Mouse (Mus musculus): ENCODE measurements around the gene Cacna1i. TPM values are rescaled to one million over a fixed set of nuclear protein-coding genes. Genes with fewer than 3 reads are reported as not detected.

Cacna1i gene
- total and polyA plus RNA-seq, 2 experiments from 2014 or later: 0.58 to 11.1 TPM

DNA sequence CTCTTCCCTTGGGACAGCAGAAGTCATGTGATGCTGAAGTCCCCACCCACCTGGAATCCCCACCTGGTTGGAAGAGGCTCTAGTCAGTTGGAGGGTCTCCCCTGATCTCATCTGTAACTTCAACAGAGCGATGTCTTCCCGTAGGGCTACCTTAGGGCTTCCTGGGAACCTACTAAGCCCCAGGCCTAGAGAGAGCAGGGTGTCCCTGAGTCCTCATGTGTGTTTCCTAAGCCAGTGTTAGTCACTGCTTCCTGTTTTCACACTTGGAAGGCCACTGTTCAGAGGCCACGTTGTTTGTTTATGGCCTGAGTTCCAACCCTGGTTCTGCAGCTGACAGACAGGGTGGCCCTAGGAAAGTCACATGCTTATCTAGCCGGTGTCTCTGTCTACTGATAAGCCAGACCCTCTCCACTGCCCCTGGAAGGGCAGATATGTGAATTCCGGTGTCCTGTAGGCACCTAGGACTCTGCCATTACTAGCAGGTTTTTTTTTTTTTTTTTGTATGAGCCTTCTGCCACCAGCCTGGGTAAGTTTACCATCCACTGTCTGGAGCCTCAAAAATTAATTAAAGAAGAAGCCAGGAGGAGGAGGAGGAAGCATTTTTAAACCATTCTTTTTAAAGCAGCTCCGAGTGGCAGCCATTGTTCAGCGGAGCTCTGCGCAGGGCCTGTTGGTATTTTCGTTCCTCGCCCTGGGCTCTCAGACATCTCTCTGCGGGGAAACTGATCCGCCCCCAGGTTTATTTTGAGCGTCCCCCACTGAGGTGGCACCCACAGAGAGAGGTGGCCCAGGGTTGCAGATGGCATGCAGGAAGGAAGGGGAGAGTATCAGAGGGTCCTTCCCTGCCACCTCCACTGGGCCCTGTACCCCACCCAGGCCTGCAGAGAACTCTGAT is 77.0 kb downstream of the Cacna1i start:
- WGBS: 64% methylated on average over 13 of the region's 13 CpGs
- no peaks in the 10 kb centered on the region for H3K9me3 ChIP-seq (ENCODE audit: low read length)
- no peak overlapping the region for H3K4me2 ChIP-seq (ENCODE audit: low read depth)
- H3K9ac ChIP-seq: no peak overlapping the region
- no peaks in the 10 kb centered on the region for H3K27me3 ChIP-seq (ENCODE audit: insufficient read depth, low read length)
- H3K36me3 ChIP-seq (ENCODE audit: insufficient read depth): no peaks in the 10 kb centered on the region
- no peak for DNase-seq
- H3K4me3 ChIP-seq (ENCODE audit: low read depth, low read length): no peak overlapping the region
- no peak for ATAC-seq
- no peak overlapping the region for H3K27ac ChIP-seq (ENCODE audit: low read depth, low read length)
- TF ChIP-seq CTCF (IDR thresholded peaks at IDR 0.05; ENCODE audit: low read depth): no peak
- no peaks in the 10 kb centered on the region for H3K4me1 ChIP-seq (ENCODE audit: insufficient read depth)

DNA sequence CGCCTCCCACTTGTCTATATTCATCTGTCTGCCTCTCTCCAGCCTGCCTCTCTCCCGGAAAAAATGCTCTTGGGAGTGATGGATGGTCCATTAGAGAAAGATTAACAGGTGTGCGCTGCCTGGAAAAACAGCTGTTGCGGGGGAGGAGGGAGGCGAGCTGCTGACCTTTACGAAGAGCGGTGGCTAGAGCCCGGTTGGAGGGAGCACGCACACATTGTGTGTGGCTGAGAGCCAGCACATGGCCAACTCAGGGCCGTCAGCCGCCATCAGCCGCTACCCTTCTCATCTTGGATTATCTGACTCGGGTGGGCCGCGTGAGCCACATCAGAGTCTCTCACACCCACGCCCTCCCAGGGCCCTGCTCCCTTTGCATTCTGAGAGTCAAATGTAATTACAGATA is 79.9 kb downstream of the Cacna1i start:
- no peaks in the 10 kb centered on the region; the same call in 1 of the 2 replicates for H3K36me3 ChIP-seq (ENCODE audit: insufficient read depth)
- H3K27ac ChIP-seq (ENCODE audit: low read depth, low read length): no peak overlapping the region
- 45% methylated on average over 16 of the region's 16 CpGs for WGBS
- ATAC-seq (no peak), DNase-seq (no peak)
- H3K27me3 ChIP-seq (ENCODE audit: insufficient read depth, low read length): no peaks in the 10 kb centered on the region
- no peak overlapping the region for H3K9ac ChIP-seq
- no peaks in the 10 kb centered on the region for H3K9me3 ChIP-seq (ENCODE audit: low read length)
- H3K4me2 ChIP-seq (ENCODE audit: low read depth): no peak overlapping the region
- H3K4me1 ChIP-seq (ENCODE audit: insufficient read depth): no peaks in the 10 kb centered on the region
- no peak overlapping the region for H3K4me3 ChIP-seq (ENCODE audit: low read depth, low read length)
- TF ChIP-seq CTCF (IDR thresholded peaks at IDR 0.05; ENCODE audit: low read depth): no peak

DNA sequence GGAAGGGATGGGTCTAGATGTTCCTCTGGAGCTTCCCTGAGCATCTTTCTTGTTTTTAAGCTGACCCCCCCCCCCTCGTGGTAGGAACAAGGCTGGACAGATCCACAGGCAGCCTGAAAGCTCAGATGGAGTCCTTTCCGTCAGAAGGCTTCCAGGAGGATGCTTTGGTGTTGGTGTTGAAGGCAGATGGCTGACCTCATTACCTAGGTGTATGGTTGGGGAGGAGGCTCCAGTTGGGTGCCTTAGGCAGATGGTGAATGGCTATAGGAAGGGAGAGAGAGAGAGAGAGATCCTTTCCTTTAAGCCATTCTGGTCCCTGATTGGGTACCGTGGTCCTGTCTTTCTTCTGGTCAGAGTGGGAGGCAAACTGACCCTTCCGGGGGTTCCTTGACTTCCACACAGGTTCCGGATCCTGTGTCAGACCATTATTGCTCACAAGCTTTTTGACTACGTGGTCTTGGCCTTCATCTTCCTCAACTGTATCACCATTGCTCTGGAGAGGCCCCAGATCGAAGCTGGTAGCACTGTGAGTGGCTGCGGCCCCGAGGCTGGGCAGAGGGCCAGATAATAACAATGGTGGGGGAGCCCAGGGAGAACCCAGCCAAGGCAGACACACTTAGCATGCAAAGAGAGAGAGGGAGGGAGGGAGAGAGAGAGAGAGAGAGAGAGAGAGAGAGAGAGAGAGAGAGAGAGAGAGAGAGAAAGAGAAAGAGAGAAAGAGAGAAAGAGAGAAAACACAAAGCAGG is 86.4 kb downstream of the Cacna1i start:
- H3K36me3 ChIP-seq (ENCODE audit: insufficient read depth): peaks cover 12% of the 10 kb centered on the region; the same call in 1 of the 2 replicates
- H3K4me2 ChIP-seq (ENCODE audit: low read depth): no peak overlapping the region
- ATAC-seq: peak; percentile 66; the same call in 1 of the 2 replicates
- H3K27me3 ChIP-seq (ENCODE audit: insufficient read depth, low read length): no peaks in the 10 kb centered on the region
- DNase-seq: peak; percentile 48
- no peak overlapping the region for H3K9ac ChIP-seq
- H3K4me3 ChIP-seq (ENCODE audit: low read depth, low read length): no peak overlapping the region
- no peak overlapping the region for H3K27ac ChIP-seq (ENCODE audit: low read depth, low read length)
- no peaks in the 10 kb centered on the region for H3K9me3 ChIP-seq (ENCODE audit: low read length)
- no peak for TF ChIP-seq CTCF (IDR thresholded peaks at IDR 0.05; ENCODE audit: low read depth)
- 52% methylated on average over 9 of the region's 9 CpGs for WGBS
- H3K4me1 ChIP-seq (ENCODE audit: insufficient read depth): no peaks in the 10 kb centered on the region

DNA sequence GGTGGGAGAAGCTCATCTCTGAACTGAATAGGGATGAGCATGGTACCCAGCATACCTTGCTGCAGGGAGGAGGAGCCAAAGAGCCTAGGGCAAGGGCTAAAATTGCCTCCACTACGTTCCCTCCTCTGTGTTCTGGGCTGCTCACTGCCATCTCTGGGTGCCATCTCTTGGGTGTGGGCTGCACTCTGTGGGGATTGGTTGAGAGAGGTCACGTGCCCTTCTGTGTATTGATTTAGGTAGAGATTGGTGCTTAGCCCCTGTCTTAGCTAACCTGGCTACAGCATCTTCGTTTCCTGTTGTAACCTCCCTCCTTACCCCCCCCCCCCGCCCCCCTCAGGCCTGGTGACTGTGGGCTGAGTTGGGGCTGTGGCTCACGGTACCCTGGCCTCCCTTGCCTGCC is 87.8 kb downstream of the Cacna1i start:
- TF ChIP-seq CTCF (IDR thresholded peaks at IDR 0.05; ENCODE audit: low read depth): no peak
- Histone ChIP-seq H3K27ac (ENCODE audit: low read depth, low read length) (no peak overlapping the region), H3K27me3 (ENCODE audit: insufficient read depth, low read length) (no peaks in the 10 kb centered on the region), H3K4me3 (ENCODE audit: low read depth, low read length) (no peak overlapping the region), H3K4me2 (ENCODE audit: low read depth) (no peak overlapping the region), H3K4me1 (ENCODE audit: insufficient read depth) (no peaks in the 10 kb centered on the region), H3K9me3 (ENCODE audit: low read length) (no peaks in the 10 kb centered on the region), H3K36me3 (ENCODE audit: insufficient read depth) (peaks cover 17% of the 10 kb centered on the region; the same call in 1 of the 2 replicates), H3K9ac (no peak overlapping the region)
- 77% methylated on average over 5 of the region's 5 CpGs for WGBS
- no peak for ATAC-seq
- no peak for DNase-seq

DNA sequence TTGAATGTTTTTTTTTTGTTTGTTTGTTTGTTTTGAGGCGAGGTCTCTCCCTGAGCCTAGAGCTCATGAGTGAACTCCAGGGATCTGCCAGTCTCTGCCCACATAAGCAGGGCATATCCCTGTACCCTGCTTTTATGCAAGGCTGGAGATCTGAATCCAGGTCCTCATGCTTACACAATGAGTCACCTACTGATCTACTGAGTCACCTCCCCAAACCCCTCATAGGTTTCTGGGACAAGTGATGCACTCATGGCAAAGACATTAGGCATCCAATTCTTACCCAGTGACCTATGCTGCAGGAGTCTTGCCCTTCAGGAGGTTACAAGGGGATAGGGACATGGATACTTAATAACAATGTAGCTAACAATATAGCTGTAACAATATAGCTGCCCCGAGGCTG is 100.1 kb downstream of the Cacna1i start:
- TF ChIP-seq CTCF (IDR thresholded peaks at IDR 0.05; ENCODE audit: low read depth): no peak
- H3K9ac ChIP-seq: no peak overlapping the region
- 98% methylated on average over 2 of the region's 2 CpGs for WGBS
- no peak for ATAC-seq
- no peak overlapping the region for H3K4me2 ChIP-seq (ENCODE audit: low read depth)
- H3K4me3 ChIP-seq (ENCODE audit: low read depth, low read length): no peak overlapping the region
- no peaks in the 10 kb centered on the region for H3K36me3 ChIP-seq (ENCODE audit: insufficient read depth)
- H3K4me1 ChIP-seq (ENCODE audit: insufficient read depth): no peaks in the 10 kb centered on the region
- H3K27ac ChIP-seq (ENCODE audit: low read depth, low read length): no peak overlapping the region
- H3K27me3 ChIP-seq (ENCODE audit: insufficient read depth, low read length): no peaks in the 10 kb centered on the region
- no peak for DNase-seq
- H3K9me3 ChIP-seq (ENCODE audit: low read length): no peaks in the 10 kb centered on the region

DNA sequence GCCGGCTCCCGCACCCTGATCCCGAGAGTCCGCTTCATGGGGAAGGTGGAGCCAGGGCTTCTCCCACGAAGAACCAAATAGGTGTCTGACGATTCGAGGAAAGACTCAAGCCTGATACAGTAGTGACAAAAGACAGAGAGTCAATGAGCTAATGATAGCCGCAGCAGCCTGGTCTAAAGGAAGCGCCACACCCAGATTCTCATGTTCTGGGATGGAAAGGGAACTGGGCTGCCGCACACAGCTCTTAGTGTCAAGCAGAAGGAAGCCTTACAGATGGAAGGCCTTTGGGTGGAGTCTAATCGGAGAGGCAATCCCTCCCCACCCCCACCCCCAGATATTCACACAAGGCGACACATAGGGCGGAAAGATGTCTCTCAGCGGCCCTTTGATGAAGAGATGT is 104.8 kb downstream of the Cacna1i start:
- H3K36me3 ChIP-seq (ENCODE audit: insufficient read depth): no peaks in the 10 kb centered on the region; the same call in 1 of the 2 replicates
- H3K4me2 ChIP-seq (ENCODE audit: low read depth): no peak overlapping the region
- 82% methylated on average over 14 of the region's 14 CpGs for WGBS
- no peak overlapping the region for H3K27ac ChIP-seq (ENCODE audit: low read depth, low read length)
- H3K9ac ChIP-seq: no peak overlapping the region
- TF ChIP-seq CTCF (IDR thresholded peaks at IDR 0.05; ENCODE audit: low read depth): no peak
- ATAC-seq (no peak), DNase-seq (no peak)
- H3K27me3 ChIP-seq (ENCODE audit: insufficient read depth, low read length): no peaks in the 10 kb centered on the region
- H3K4me1 ChIP-seq (ENCODE audit: insufficient read depth): no peaks in the 10 kb centered on the region
- no peaks in the 10 kb centered on the region for H3K9me3 ChIP-seq (ENCODE audit: low read length)
- no peak overlapping the region for H3K4me3 ChIP-seq (ENCODE audit: low read depth, low read length)

DNA sequence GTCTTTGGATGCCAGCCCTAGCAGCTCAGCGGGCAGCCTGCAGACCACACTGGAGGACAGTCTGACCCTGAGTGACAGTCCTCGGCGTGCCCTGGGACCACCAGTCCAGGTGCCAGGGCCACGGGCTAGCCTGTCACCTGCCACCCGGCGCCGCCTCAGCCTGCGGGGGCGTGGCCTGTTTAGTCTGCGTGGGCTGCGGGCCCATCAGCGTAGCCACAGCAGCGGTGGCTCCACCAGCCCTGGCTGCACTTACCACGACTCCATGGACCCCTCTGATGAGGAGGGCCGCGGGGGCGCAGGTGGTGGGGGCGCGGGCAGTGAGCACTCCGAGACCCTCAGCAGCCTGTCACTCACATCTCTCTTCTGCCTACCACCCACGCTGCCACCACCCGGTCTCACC is 108.0 kb downstream of the Cacna1i start:
- no peak overlapping the region for H3K4me3 ChIP-seq (ENCODE audit: low read depth, low read length)
- no peak overlapping the region for H3K27ac ChIP-seq (ENCODE audit: low read depth, low read length)
- 80% methylated on average over 22 of the region's 22 CpGs for WGBS
- H3K36me3 ChIP-seq (ENCODE audit: insufficient read depth): no peaks in the 10 kb centered on the region; the same call in 1 of the 2 replicates
- no peaks in the 10 kb centered on the region for H3K4me1 ChIP-seq (ENCODE audit: insufficient read depth)
- no peak overlapping the region for H3K4me2 ChIP-seq (ENCODE audit: low read depth)
- ATAC-seq (no peak), DNase-seq (no peak)
- H3K9ac ChIP-seq: no peak overlapping the region
- H3K27me3 ChIP-seq (ENCODE audit: insufficient read depth, low read length): no peaks in the 10 kb centered on the region
- TF ChIP-seq CTCF (IDR thresholded peaks at IDR 0.05; ENCODE audit: low read depth): no peak
- no peaks in the 10 kb centered on the region for H3K9me3 ChIP-seq (ENCODE audit: low read length)

Data from forebrain, postnatal 0 days (tissue).